Mouse (Mus musculus): ENCODE data around the gene Dnali1. TPM values are rescaled to one million over a fixed set of nuclear protein-coding genes. Genes with fewer than 3 reads are reported as not detected.
A peak's percentile ranks its signal among the peaks of the same experiment; 100 is the strongest.

The Dnali1 gene
- polyA plus RNA-seq, 1 experiment from 2014 or later, result 0.10 TPM

GRCm38 (mm10) chr4:125085346-125085841, 19.9 kb upstream of the Dnali1 start:
- Histone ChIP-seq H3K9ac (ENCODE audit: low read length) (peak overlapping the region; percentile 97), H3K9me3 (replicated peaks; ENCODE audit: control insufficient read depth, low read length) (no peaks in the 10 kb centered on the region), H3K27me3 (ENCODE audit: control insufficient read depth, insufficient read depth, low read length) (no peaks in the 10 kb centered on the region), H3K36me3 (ENCODE audit: control insufficient read depth, insufficient read depth, low read length) (peaks cover 5% of the 10 kb centered on the region; the same call in 1 of the 2 replicates), H3K4me1 (ENCODE audit: control insufficient read depth, insufficient read depth, low read length) (peaks cover 11% of the 10 kb centered on the region; the same call in 1 of the 2 replicates), H3K4me3 (replicated peaks; ENCODE audit: low read length) (peak overlapping the region; percentile 85), H3K4me2 (ENCODE audit: low read depth, low read length) (peak overlapping the region; percentile 87), H3K27ac (ENCODE audit: low read length) (peak overlapping the region; percentile 98)
- peak; percentile 94 for ATAC-seq (ENCODE audit: insufficient read depth, low FRiP score)
- WGBS, result under 1% methylated on average over 45 of the region's 45 CpGs

DNA sequence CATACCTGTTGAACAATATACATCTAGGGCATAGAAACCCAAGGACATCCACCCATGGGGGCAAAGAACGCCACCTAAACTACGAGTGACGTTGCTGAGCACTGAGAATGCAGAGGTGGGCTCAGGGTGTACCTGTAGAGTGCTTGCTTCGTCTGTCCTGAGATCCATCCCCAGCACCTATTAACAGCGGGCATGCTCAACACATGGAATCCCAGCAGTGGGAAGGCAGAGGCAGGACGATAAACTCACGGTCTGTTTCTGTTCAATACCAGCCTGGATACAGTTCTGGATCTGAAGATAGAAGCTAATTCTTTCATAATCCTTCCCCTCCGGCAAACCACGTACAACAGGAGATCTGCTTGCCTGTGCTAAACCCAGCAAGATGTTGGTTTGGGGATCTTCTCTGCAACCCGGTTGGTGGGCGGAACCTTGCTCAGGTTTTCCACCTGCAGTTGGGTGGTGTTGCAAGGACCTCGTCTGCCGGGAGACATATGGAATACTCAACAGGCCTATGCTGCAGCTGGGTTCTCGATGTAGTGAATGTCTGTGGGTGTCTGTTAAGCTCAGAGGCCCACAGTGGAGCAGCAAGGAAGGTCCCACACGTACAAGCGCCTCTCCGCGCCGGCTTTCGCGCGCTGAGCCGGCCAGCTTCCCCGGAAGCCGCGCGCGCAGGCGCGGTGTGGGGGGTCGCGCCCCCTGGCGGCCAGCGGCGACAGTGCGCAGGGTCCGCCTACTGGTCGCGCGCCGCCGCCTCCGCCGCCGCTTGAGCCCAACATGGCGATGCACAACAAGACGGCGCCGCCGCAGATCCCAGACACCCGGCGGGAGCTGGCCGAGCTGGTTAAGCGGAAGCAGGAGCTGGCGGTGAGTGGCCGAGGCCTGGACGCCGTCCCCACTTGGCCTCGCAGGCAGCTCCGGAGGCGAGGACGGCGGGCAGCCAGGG, 19.2 kb upstream of the Dnali1 start, which contains the start of gene Meaf6:
Meaf6 (plus strand) TSS at position 732 of the 943 bp plus-strand sequence.
- Histone ChIP-seq H3K27me3 (ENCODE audit: control insufficient read depth, insufficient read depth, low read length) (no peaks in the 10 kb centered on the region), H3K9me3 (replicated peaks; ENCODE audit: control insufficient read depth, low read length) (no peaks in the 10 kb centered on the region), H3K9ac (ENCODE audit: low read length) (peak within 1 kb of the TSS; percentile 97), H3K4me1 (ENCODE audit: control insufficient read depth, insufficient read depth, low read length) (peaks cover 11% of the 10 kb centered on the region; the same call in 1 of the 2 replicates), H3K4me2 (ENCODE audit: low read depth, low read length) (peak within 1 kb of the TSS; percentile 87), H3K4me3 (replicated peaks; ENCODE audit: low read length) (peak within 1 kb of the TSS; percentile 85), H3K27ac (ENCODE audit: low read length) (peak within 1 kb of the TSS; percentile 98), H3K36me3 (ENCODE audit: control insufficient read depth, insufficient read depth, low read length) (0 out of 2 replicates have a peak, but pooled peaks cover 3% of the 10 kb centered on the region)
- ATAC-seq (ENCODE audit: insufficient read depth, low FRiP score), result peak; percentile 90
- WGBS, result 1% methylated on average over 63 of the region's 63 CpGs

GRCm38 (mm10) chr4:125078698-125079097, 13.2 kb upstream of the Dnali1 start:
- H3K27me3 ChIP-seq (ENCODE audit: control insufficient read depth, insufficient read depth, low read length), result no peaks in the 10 kb centered on the region
- no peak overlapping the region for H3K4me3 ChIP-seq (replicated peaks; ENCODE audit: low read length)
- H3K4me2 ChIP-seq (ENCODE audit: low read depth, low read length), result no peak overlapping the region
- H3K4me1 ChIP-seq (ENCODE audit: control insufficient read depth, insufficient read depth, low read length), result no peaks in the 10 kb centered on the region
- H3K27ac ChIP-seq (ENCODE audit: low read length), result no peak overlapping the region
- H3K36me3 ChIP-seq (ENCODE audit: control insufficient read depth, insufficient read depth, low read length), result peaks cover 8% of the 10 kb centered on the region; the same call in 1 of the 2 replicates
- WGBS, result 81% methylated on average over 2 of the region's 2 CpGs
- H3K9me3 ChIP-seq (replicated peaks; ENCODE audit: control insufficient read depth, low read length), result no peaks in the 10 kb centered on the region
- H3K9ac ChIP-seq (ENCODE audit: low read length), result no peak overlapping the region
- ATAC-seq (ENCODE audit: insufficient read depth, low FRiP score), result no peak

GRCm38 (mm10) chr4:125077700-125078099, 12.2 kb upstream of the Dnali1 start:
- Histone ChIP-seq H3K9ac (ENCODE audit: low read length) (no peak overlapping the region), H3K4me2 (ENCODE audit: low read depth, low read length) (no peak overlapping the region), H3K27me3 (ENCODE audit: control insufficient read depth, insufficient read depth, low read length) (no peaks in the 10 kb centered on the region), H3K27ac (ENCODE audit: low read length) (no peak overlapping the region), H3K36me3 (ENCODE audit: control insufficient read depth, insufficient read depth, low read length) (peaks cover 14% of the 10 kb centered on the region; the same call in 1 of the 2 replicates), H3K4me1 (ENCODE audit: control insufficient read depth, insufficient read depth, low read length) (no peaks in the 10 kb centered on the region), H3K9me3 (replicated peaks; ENCODE audit: control insufficient read depth, low read length) (no peaks in the 10 kb centered on the region), H3K4me3 (replicated peaks; ENCODE audit: low read length) (no peak overlapping the region)
- 92% methylated on average over 2 of the region's 2 CpGs for WGBS
- ATAC-seq (ENCODE audit: insufficient read depth, low FRiP score), result no peak

DNA sequence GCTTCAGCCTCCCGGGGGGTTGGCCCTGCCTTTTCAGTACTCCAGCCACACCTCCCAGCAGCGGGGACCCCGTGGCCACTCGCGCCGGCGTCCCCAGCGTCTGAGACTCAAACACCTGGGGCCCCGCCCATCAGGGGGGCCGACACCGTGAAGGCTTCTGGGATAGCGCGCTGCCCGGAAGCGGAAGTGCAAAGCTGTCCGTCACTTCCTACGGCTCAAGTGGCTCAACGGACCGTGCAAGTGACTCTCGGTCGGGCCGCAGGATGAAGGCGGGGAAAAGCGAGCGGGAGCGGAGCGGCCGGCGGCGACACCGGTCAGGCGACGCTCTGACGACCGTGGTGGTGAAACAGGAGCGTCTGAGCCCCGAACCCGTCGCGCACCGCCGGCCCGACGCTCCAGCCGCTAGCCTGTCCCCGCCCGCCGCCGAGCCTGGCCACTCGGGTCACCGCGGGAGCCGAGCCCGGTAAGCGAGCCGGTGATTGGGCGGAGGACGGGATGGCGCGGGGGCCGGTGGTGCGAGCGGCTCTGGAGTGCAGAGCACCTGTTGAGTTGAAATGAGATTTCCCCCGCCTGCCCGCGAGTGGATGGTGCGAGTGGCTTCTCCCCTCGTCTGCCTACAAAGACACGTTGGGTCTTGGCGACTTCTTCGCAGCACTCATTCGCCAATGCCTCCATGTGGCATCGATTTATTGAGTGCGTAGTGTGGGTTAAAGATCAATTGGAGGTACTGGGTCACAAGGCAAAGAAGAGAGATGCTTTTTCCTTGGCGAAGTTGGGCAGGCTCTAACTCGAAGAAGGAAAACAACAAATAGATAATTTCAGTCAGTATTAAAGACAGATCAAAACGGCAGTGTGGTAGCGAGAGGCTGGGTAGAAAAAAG, 1.2 kb upstream of the Dnali1 start, which contains the start of gene Snip1:
Snip1 (plus strand) TSS at position 183 of the 881 bp plus-strand sequence.
- Histone ChIP-seq H3K27ac (ENCODE audit: low read length) (peak within 1 kb of the TSS; percentile 62), H3K9ac (ENCODE audit: low read length) (peak within 1 kb of the TSS; percentile 90)

DNA sequence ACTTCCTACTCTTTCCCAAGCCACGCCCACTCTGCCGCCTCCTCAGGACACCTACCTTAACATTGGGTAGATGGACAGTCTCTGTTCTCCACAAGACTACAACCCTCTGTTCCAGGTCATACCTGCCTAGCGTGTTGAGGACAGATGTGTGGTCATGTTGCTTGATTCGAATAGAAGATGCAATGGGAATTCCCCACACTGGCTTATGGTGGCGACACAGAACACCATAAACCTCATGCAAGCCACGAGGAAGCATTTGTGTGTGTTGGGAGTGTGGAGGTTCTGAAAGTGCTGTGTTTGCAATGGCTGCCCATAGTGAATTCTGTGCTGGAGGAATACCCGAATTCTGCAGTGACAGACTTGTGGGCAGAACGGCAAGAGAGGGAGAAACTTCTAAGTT, 1.7 kb downstream of the Dnali1 start:
- WGBS, result 68% methylated on average over 8 of the region's 8 CpGs
- H3K9me3 ChIP-seq (replicated peaks; ENCODE audit: control insufficient read depth, low read length), result no peaks in the 10 kb centered on the region
- H3K9ac ChIP-seq (ENCODE audit: low read length), result no peak overlapping the region
- no peaks in the 10 kb centered on the region for H3K27me3 ChIP-seq (ENCODE audit: control insufficient read depth, insufficient read depth, low read length)
- H3K4me2 ChIP-seq (ENCODE audit: low read depth, low read length), result no peak overlapping the region
- H3K4me3 ChIP-seq (replicated peaks; ENCODE audit: low read length), result no peak overlapping the region
- ATAC-seq (ENCODE audit: insufficient read depth, low FRiP score), result no peak
- H3K4me1 ChIP-seq (ENCODE audit: control insufficient read depth, insufficient read depth, low read length), result peaks cover 11% of the 10 kb centered on the region
- H3K36me3 ChIP-seq (ENCODE audit: control insufficient read depth, insufficient read depth, low read length), result no peaks in the 10 kb centered on the region
- no peak overlapping the region for H3K27ac ChIP-seq (ENCODE audit: low read length)

More for the DNA sequence above, 1.2 kb upstream of the Dnali1 start, which contains the start of gene Snip1:
- under 1% methylated on average over 78 of the region's 78 CpGs for WGBS
- H3K4me3 ChIP-seq (replicated peaks; ENCODE audit: low read length), result peak within 1 kb of the TSS; percentile 95
- H3K36me3 ChIP-seq (ENCODE audit: control insufficient read depth, insufficient read depth, low read length), result peaks cover 13% of the 10 kb centered on the region
- H3K4me1 ChIP-seq (ENCODE audit: control insufficient read depth, insufficient read depth, low read length), result peaks cover 9% of the 10 kb centered on the region
- peak within 1 kb of the TSS; percentile 93 for H3K4me2 ChIP-seq (ENCODE audit: low read depth, low read length)
- no peaks in the 10 kb centered on the region for H3K9me3 ChIP-seq (replicated peaks; ENCODE audit: control insufficient read depth, low read length)
- no peaks in the 10 kb centered on the region for H3K27me3 ChIP-seq (ENCODE audit: control insufficient read depth, insufficient read depth, low read length)
- peak; percentile 95 for ATAC-seq (ENCODE audit: insufficient read depth, low FRiP score)

DNA sequence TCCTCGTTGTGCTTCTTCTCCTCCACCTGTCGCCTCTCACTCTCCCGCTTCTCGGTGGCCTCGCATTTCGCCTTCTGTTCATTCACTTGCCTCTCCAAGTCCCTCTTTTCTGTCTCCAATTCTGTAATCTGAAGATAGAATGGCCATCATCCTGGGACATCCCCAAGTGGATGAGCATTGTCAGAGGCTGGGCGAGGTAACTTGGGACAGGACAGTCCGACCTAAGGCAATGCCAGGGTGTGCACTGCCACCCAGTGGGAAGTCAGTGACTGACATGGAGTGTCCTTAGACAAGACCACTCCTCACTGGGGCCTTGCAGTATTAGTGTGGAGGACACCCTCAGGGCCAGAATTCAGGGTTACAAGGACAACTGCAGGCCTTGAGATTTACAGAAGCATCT, 6.5 kb downstream of the Dnali1 start:
- Histone ChIP-seq H3K4me2 (ENCODE audit: low read depth, low read length) (peak overlapping the region; percentile 52), H3K27me3 (ENCODE audit: control insufficient read depth, insufficient read depth, low read length) (no peaks in the 10 kb centered on the region), H3K9me3 (replicated peaks; ENCODE audit: control insufficient read depth, low read length) (no peaks in the 10 kb centered on the region), H3K9ac (ENCODE audit: low read length) (peak overlapping the region; percentile 46; the same call in 1 of the 2 replicates), H3K4me1 (ENCODE audit: control insufficient read depth, insufficient read depth, low read length) (peaks cover 4% of the 10 kb centered on the region), H3K4me3 (replicated peaks; ENCODE audit: low read length) (peak overlapping the region; percentile 11; the same call in 1 of the 2 replicates), H3K27ac (ENCODE audit: low read length) (no peak overlapping the region), H3K36me3 (ENCODE audit: control insufficient read depth, insufficient read depth, low read length) (0 out of 2 replicates have a peak, but pooled peaks cover 2% of the 10 kb centered on the region)
- ATAC-seq (ENCODE audit: insufficient read depth, low FRiP score), result peak; percentile 75; the same call in 1 of the 2 replicates
- 2% methylated on average over 8 of the region's 8 CpGs for WGBS

DNA sequence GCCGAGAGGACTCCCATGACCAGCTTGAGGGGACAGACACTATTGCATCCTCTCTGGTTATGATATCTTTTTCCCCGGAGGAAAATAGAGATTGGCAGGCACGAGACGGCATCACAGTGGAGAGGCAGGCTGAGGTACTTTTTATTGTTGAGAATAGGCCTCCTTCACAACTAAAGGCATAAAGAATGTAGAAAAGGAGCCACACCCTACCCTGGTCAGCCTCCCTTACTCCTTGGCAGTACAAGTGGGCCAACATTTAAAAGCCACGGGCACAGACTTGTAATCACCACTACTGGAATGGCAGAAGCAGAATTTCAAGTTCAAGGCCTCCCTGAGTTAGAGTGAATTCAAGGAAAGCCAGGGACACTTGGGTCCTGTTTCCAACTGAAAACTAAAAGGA, 7.5 kb downstream of the Dnali1 start:
- Histone ChIP-seq H3K36me3 (ENCODE audit: control insufficient read depth, insufficient read depth, low read length) (peaks cover 8% of the 10 kb centered on the region; the same call in 1 of the 2 replicates), H3K4me1 (ENCODE audit: control insufficient read depth, insufficient read depth, low read length) (peaks cover 4% of the 10 kb centered on the region), H3K4me3 (replicated peaks; ENCODE audit: low read length) (no peak overlapping the region), H3K27ac (ENCODE audit: low read length) (no peak overlapping the region), H3K4me2 (ENCODE audit: low read depth, low read length) (no peak overlapping the region), H3K9ac (ENCODE audit: low read length) (no peak overlapping the region), H3K27me3 (ENCODE audit: control insufficient read depth, insufficient read depth, low read length) (no peaks in the 10 kb centered on the region), H3K9me3 (replicated peaks; ENCODE audit: control insufficient read depth, low read length) (no peaks in the 10 kb centered on the region)
- WGBS, result 50% methylated on average over 5 of the region's 5 CpGs
- no peak for ATAC-seq (ENCODE audit: insufficient read depth, low FRiP score)

Measured in stomach, embryonic 16.5 days (tissue).